Mouse (Mus musculus) duodenum, adult 2 months (tissue): ENCODE results near the gene Ncoa5. TPM values are rescaled to one million over a fixed set of nuclear protein-coding genes. Genes with fewer than 3 reads are reported as not detected.

Source experiments
- polyA plus RNA-seq: library from polyadenylated mRNA; depleted of rRNA; stranded (reverse); fragments of >200 nt; gene quantifications from 2 replicates; pipeline ENCODE4 v1.2.3, GENCODE M21; 2012; ENCODE audit warnings: low replicate concordance; rRNA removed

Ncoa5 gene
- polyA plus RNA-seq, result 16.9 and 17.2 TPM in 2 replicates

GRCm38 (mm10) chr2:165034131-165035057, at the start of gene Ncoa5:
TSS of gene Ncoa5 (minus strand) at chr2:165034867.

GRCm38 (mm10) chr2:165054888-165055852, 20.5 kb upstream of the Ncoa5 start, which contains the start of gene Cd40:
TSS of gene Cd40 (plus strand) at chr2:165055627.

GRCm38 (mm10) chr2:164960716-164961441, 73.8 kb downstream of the Ncoa5 start, which contains the start of gene Slc12a5:
TSS of gene Slc12a5 (plus strand) at chr2:164960802.

Other genes with a start within 250 kb of the Ncoa5 start
- gene Snx21, start 249.0 kb downstream of the Ncoa5 start, polyA plus RNA-seq, result 16.0 and 24.1 TPM in 2 replicates
- gene Acot8, start 230.0 kb downstream of the Ncoa5 start, polyA plus RNA-seq, result 157 and 164 TPM in 2 replicates
- 1.9 and 2.1 TPM in 2 replicates for gene Zswim3, start 229.8 kb downstream of the Ncoa5 start, polyA plus RNA-seq
- gene Zswim1, start 212.2 kb downstream of the Ncoa5 start, polyA plus RNA-seq, result 7.2 and 8.6 TPM in 2 replicates
- not detected in 2 replicates for gene Spata25, start 206.3 kb downstream of the Ncoa5 start, polyA plus RNA-seq
- gene Ctsa, start 202.0 kb downstream of the Ncoa5 start, polyA plus RNA-seq, result 283 and 318 TPM in 2 replicates
- gene Neurl2, start 201.4 kb downstream of the Ncoa5 start, polyA plus RNA-seq, result 2.7 and 3.2 TPM in 2 replicates
- gene Pltp, start 177.2 kb downstream of the Ncoa5 start, polyA plus RNA-seq, result 28.5 and 38.0 TPM in 2 replicates
- gene Pcif1, start 155.6 kb downstream of the Ncoa5 start, polyA plus RNA-seq, result 29.6 and 30.0 TPM in 2 replicates
- 25.0 and 27.2 TPM in 2 replicates for gene Zfp335, start 123.1 kb downstream of the Ncoa5 start, polyA plus RNA-seq
- 7.9 and 23.2 TPM in 2 replicates for gene Mmp9, start 94.1 kb downstream of the Ncoa5 start, polyA plus RNA-seq
- gene Slc12a5, start 74.1 kb downstream of the Ncoa5 start, polyA plus RNA-seq, result 0.52 and 1.1 TPM in 2 replicates
- 2.1 and 3.0 TPM in 2 replicates for gene Cd40, start 20.8 kb upstream of the Ncoa5 start, polyA plus RNA-seq
- gene 1700025C18Rik, start 55.9 kb upstream of the Ncoa5 start, polyA plus RNA-seq, result not detected in 2 replicates
- gene Cdh22, start 200.0 kb upstream of the Ncoa5 start, polyA plus RNA-seq, result 0.20 and 0.38 TPM in 2 replicates